Mouse (Mus musculus) heart, embryonic 15.5 days (tissue): Measurements from ENCODE around the gene Chic1. TPM values are rescaled to one million over a fixed set of nuclear protein-coding genes. Genes with fewer than 3 reads are reported as not detected.

ENCODE experiments used
- ATAC-seq: fragments of 200-750 bp; cut with Nextera tagmentation; replicated peaks from 2 replicates; pipeline ENCODE4 v1.8.0; 2017; ENCODE audit warnings: low read depth, moderate TSS enrichment; ENCODE audit not compliant: insufficient number of reproducible peaks, insufficient read depth, low FRiP score
- H3K27ac ChIP-seq: fragments of 300-500 bp; sonication (generic); 2 replicates; pipeline ENCODE4 v1.5.1; 2015; ENCODE audit warnings: mild to moderate bottlenecking, inconsistent platforms
- H3K27me3 ChIP-seq: fragments of 300-500 bp; sonication (generic); 2 replicates; pipeline ENCODE4 v1.6.1; 2015; ENCODE audit warnings: inconsistent platforms
- H3K36me3 ChIP-seq: fragments of 300-500 bp; sonication (generic); 2 replicates; pipeline ENCODE4 v1.6.1; 2015; ENCODE audit warnings: mild to moderate bottlenecking, inconsistent platforms
- H3K4me1 ChIP-seq: fragments of 300-500 bp; sonication (generic); replicated peaks from 2 replicates; pipeline ENCODE4 v1.6.1; 2015; ENCODE audit warnings: inconsistent platforms
- H3K4me2 ChIP-seq: fragments of 300-500 bp; sonication (generic); 2 replicates; pipeline ENCODE4 v1.6.1; 2015; ENCODE audit warnings: inconsistent platforms, mild to moderate bottlenecking, moderate library complexity
- H3K4me3 ChIP-seq: fragments of 300-500 bp; sonication (generic); 2 replicates; pipeline ENCODE4 v1.5.1; 2015; ENCODE audit warnings: mild to moderate bottlenecking, inconsistent platforms
- H3K9ac ChIP-seq: fragments of 300-500 bp; sonication (generic); 2 replicates; pipeline ENCODE4 v1.6.1; 2015; ENCODE audit warnings: mild to moderate bottlenecking, inconsistent platforms
- H3K9me3 ChIP-seq: fragments of 300-500 bp; sonication (generic); replicated peaks from 2 replicates; pipeline ENCODE4 v1.6.1; 2016; ENCODE audit warnings: inconsistent platforms
- WGBS: fragments of 180-500 bp; shearing (Covaris S2); methylation state at CpG from one replicate; pipeline ENCODE4 v1.1.7; 2015; ENCODE audit warnings: mixed read lengths; 5-methylcytosine and 5-hydroxymethylcytosine counted together
- polyA plus RNA-seq: library from polyadenylated mRNA; unstranded; fragments of >200 nt; fragmentation: Nextera tagmentation; extraction: Ambion mirVana; gene quantifications from 2 replicates; pipeline ENCODE4 v1.2.1, GENCODE M21; 2015

The Chic1 gene
- polyA plus RNA-seq, 1 experiment from 2014 or later: 2.0 TPM

DNA sequence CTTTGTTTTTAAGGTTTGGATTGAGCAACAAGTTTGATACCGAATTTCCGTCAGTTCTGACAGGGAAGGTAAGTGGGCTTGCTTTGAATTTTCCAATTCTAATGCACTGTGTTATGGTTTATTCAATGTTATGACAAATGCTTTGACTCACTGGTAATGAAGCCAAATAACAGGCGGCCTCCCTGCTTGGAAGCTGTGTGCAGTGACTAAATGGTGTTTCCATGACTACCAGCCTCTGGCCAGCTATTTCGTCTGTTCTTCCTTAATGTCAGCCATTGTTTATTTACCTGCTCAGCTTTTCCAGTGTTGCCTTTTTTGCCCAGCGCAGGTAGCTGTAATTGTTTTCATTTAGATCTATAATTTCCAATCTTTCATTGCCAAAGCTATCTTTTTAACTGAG lies 9.9 kb downstream of the Chic1 start:
- H3K4me2 ChIP-seq: no peak overlapping the region
- no peak for ATAC-seq
- no peak overlapping the region for H3K9ac ChIP-seq
- WGBS: 70% methylated on average over 5 of the region's 5 CpGs
- peaks cover 22% of the 10 kb centered on the region for H3K27me3 ChIP-seq
- H3K27ac ChIP-seq: no peak overlapping the region
- no peaks in the 10 kb centered on the region for H3K4me1 ChIP-seq
- H3K4me3 ChIP-seq: no peak overlapping the region
- no peaks in the 10 kb centered on the region for H3K36me3 ChIP-seq
- no peaks in the 10 kb centered on the region for H3K9me3 ChIP-seq

DNA sequence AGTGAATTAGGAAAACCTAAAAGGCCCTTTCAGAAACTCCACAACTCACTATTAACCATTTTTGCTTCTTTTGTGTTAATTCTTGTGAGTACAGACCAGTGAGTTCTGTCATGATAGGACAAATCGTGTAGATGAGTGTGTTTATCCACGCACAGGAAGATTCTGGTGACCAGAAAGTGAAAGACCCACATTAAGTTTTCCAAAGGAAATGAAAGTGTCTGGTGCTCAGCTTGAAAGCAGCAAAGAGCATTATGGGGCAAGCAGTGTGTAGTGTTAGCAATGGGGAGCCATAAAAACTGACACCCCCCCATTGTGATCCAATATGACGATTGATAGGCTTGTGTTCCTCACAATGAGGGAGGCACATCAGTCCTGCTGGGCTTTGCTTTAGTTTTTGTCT lies 12.4 kb downstream of the Chic1 start:
- peaks cover 20% of the 10 kb centered on the region for H3K27me3 ChIP-seq
- WGBS: 78% methylated on average over 3 of the region's 3 CpGs
- H3K36me3 ChIP-seq: no peaks in the 10 kb centered on the region
- no peak overlapping the region for H3K4me2 ChIP-seq
- no peak overlapping the region for H3K4me3 ChIP-seq
- no peak for ATAC-seq
- no peak overlapping the region for H3K27ac ChIP-seq
- H3K9me3 ChIP-seq: no peaks in the 10 kb centered on the region
- no peaks in the 10 kb centered on the region for H3K4me1 ChIP-seq
- no peak overlapping the region for H3K9ac ChIP-seq

DNA sequence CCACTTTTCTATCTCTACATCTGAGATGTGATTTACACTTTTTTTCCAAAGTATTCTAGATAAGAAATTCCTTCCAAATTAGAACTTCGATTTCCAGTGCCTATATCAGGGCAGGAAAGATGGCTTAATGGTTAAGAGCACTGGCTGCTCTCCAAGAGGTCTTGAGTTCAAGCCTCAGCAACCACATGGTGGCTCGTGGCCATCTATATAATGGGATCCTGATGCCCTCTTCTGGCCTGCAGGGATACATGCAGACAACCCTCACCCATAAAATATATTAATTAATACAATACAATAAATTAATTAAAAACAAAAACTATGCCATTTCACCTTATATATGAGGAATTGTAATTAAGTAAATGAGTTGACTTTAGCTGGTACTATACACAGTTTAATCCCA lies 14.9 kb downstream of the Chic1 start:
- no peak for ATAC-seq
- Histone ChIP-seq H3K36me3 (no peaks in the 10 kb centered on the region), H3K4me1 (no peaks in the 10 kb centered on the region), H3K27me3 (peaks cover 31% of the 10 kb centered on the region), H3K9ac (no peak overlapping the region), H3K9me3 (no peaks in the 10 kb centered on the region), H3K27ac (no peak overlapping the region), H3K4me3 (no peak overlapping the region), H3K4me2 (no peak overlapping the region)
- WGBS: 68% methylated on average over 2 of the region's 2 CpGs

DNA sequence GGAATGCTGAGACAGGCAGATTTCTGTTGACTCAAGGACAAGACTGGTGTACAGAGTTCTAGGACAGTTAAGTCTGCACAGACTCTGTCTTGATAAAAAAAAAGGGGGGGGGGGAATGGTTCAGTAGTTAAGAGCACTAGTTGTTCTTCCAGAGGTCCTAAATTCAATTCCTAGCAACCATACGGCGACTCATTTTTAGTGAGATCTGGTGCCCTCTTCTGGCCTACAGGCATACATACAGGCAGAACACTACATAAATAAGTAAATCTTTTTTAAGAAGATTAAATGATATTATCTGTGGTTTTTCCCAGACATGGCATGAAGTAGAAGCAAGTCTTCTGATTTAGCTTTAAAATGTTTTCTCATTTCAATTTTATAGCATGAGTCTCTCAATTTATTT lies 15.4 kb downstream of the Chic1 start:
- H3K4me3 ChIP-seq: no peak overlapping the region
- H3K9me3 ChIP-seq: no peaks in the 10 kb centered on the region
- WGBS: 33% methylated on average over 2 of the region's 2 CpGs
- H3K27ac ChIP-seq: no peak overlapping the region
- no peak for ATAC-seq
- H3K4me1 ChIP-seq: no peaks in the 10 kb centered on the region
- H3K27me3 ChIP-seq: peaks cover 31% of the 10 kb centered on the region
- no peak overlapping the region for H3K9ac ChIP-seq
- no peak overlapping the region for H3K4me2 ChIP-seq
- no peaks in the 10 kb centered on the region for H3K36me3 ChIP-seq

DNA sequence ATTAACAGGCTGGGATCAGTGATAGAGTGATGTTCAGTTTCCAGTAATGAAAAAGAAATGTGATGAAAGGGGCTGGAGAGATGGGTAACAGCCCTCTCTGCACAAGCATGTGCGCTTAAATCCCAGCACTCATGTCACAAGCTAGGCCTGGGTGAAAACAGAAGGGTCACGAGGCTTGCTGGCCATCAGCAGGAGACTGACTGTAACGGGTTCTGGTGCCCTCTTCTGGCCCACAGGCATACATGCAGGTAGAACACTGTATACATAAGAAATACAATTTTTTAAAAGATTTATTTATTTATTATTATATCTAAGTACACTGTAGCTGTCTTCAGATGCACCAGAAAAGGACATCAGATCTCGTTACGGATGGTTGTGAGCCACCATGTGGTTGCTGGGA lies 18.0 kb downstream of the Chic1 start:
- no peak overlapping the region for H3K4me2 ChIP-seq
- H3K9ac ChIP-seq: no peak overlapping the region
- H3K27me3 ChIP-seq: peaks cover 39% of the 10 kb centered on the region
- no peak for ATAC-seq
- H3K9me3 ChIP-seq: no peaks in the 10 kb centered on the region
- H3K4me3 ChIP-seq: no peak overlapping the region
- no peak overlapping the region for H3K27ac ChIP-seq
- no peaks in the 10 kb centered on the region for H3K4me1 ChIP-seq
- 54% methylated on average over 5 of the region's 5 CpGs for WGBS
- H3K36me3 ChIP-seq: no peaks in the 10 kb centered on the region

DNA sequence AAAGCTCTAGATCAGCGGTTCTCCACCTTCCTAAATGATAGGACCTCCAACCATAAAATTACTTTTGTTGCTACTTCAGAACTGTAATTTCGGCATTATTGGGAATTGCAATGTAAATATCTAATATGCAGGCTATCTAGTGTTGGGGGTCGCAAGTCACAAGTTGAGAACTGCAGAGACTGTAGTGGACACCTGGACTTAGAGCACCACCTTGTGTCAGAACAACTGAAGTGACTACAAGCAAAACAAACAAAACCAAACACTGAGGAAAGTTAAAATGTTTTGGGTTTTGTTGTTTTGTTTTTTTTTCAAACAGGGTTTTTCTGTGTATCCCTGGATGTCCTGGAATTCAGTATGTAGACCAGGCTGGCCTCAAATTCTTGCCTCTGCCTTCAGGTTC lies 28.3 kb downstream of the Chic1 start:
- ATAC-seq: no peak

DNA sequence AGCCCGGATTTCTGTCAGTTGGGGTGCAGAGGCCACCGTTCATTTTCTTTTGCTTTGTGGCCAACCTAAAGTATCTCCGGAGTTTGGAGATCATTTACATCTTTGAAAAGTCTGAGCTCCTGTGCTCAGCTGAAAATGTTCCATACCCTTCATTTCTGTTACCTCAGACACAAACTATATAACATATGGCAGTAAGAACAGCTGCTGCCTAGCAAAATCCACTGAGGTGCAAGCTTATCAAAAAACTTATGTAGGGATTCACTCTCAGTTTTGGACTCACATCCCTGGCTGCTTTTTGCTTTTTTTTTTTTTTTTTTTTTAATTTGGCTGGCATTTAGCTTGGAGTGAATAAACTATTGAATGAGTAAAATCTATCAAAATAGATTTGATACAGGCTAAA lies 31.9 kb downstream of the Chic1 start:
- Histone ChIP-seq H3K9me3 (no peaks in the 10 kb centered on the region), H3K9ac (no peak overlapping the region), H3K27ac (no peak overlapping the region), H3K36me3 (no peaks in the 10 kb centered on the region), H3K4me1 (no peaks in the 10 kb centered on the region), H3K27me3 (peaks cover 35% of the 10 kb centered on the region), H3K4me3 (no peak overlapping the region), H3K4me2 (no peak overlapping the region)
- no peak for ATAC-seq
- WGBS: 88% methylated on average over 3 of the region's 3 CpGs

More for the DNA sequence above, 28.3 kb downstream of the Chic1 start:
- no peak overlapping the region for H3K4me3 ChIP-seq
- no peaks in the 10 kb centered on the region for H3K9me3 ChIP-seq
- no peak overlapping the region for H3K4me2 ChIP-seq
- no peaks in the 10 kb centered on the region for H3K4me1 ChIP-seq
- peaks cover 42% of the 10 kb centered on the region for H3K27me3 ChIP-seq
- WGBS: 73% methylated on average over 3 of the region's 3 CpGs
- H3K36me3 ChIP-seq: no peaks in the 10 kb centered on the region
- H3K27ac ChIP-seq: no peak overlapping the region
- H3K9ac ChIP-seq: no peak overlapping the region

DNA sequence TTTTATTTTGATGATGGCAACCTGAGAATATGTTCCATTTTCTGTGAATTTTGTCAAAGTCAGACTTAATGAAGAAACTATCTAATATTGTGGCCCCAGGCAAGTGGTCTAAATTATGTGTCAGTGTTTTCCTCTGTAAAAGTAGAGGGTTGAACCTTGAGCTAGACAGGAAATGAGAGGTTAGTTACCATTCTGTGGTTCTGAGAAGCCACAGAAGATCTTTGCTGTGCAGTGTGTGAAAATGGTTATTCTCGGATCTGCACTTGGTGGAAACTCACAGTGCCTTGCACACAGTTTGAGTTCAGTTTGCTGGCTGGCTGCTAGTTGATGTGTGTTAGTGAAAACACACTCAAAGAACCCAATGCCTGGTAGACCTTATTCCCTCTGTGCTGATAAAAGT lies 37.6 kb downstream of the Chic1 start:
- ATAC-seq: no peak
- WGBS: 78% methylated on average over 1 of the region's 1 CpGs
- H3K9ac ChIP-seq: no peak overlapping the region

DNA sequence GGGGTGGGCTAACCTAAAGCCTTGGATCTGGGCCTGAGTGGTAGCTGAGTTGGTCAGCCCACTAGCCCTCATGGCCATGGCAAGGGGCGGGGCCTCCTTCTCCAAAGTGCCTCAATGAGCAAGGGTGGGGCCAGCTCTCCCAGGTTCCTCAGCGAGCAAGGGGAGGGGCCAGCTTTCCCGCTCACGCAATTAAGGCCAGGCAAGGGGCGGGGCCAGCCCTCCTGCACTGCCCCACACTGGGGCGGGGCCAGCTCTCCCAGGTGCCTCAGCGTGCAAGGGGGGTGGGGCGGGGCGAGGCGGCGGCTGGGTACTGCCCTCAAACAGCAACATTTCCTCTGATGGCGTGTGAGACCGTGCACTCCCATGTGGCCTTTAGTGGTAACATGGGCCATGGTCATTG lies 48.7 kb downstream of the Chic1 start:
- no peak for ATAC-seq
- WGBS: 36% methylated on average over 13 of the region's 13 CpGs
- H3K4me2 ChIP-seq: no peak overlapping the region
- no peaks in the 10 kb centered on the region for H3K9me3 ChIP-seq
- no peak overlapping the region for H3K9ac ChIP-seq
- no peak overlapping the region for H3K27ac ChIP-seq
- H3K36me3 ChIP-seq: no peaks in the 10 kb centered on the region
- peaks cover 43% of the 10 kb centered on the region for H3K27me3 ChIP-seq
- H3K4me1 ChIP-seq: no peaks in the 10 kb centered on the region
- H3K4me3 ChIP-seq: no peak overlapping the region

More for the DNA sequence above, 37.6 kb downstream of the Chic1 start:
- Histone ChIP-seq H3K4me3 (no peak overlapping the region), H3K9me3 (no peaks in the 10 kb centered on the region), H3K27ac (no peak overlapping the region), H3K4me1 (no peaks in the 10 kb centered on the region), H3K27me3 (peaks cover 41% of the 10 kb centered on the region), H3K4me2 (no peak overlapping the region), H3K36me3 (no peaks in the 10 kb centered on the region)

DNA sequence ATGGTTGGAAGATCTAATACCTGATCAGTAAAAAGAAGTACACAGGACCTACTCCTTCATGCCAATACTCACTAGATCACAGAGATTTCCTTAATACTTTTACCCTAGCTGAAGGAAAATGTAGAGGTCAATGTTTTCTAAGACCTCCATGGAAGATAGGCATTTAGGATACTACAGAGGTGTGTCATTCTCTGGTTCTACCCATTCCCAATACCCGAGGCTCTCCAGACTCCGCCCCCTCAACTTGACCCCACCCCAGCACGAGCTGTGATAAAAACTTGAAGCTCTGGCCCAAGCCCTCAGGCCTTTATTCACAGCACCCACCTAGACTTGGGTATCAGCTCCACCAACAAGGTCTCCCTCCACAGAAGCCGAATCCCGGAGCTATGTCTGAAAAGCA lies 57.9 kb downstream of the Chic1 start, which contains the start of gene Tsx:
Tsx (plus strand) TSS at position 301 of the 400 bp plus-strand sequence.
- no peak within 1 kb of the TSS for H3K9ac ChIP-seq
- no peaks in the 10 kb centered on the region for H3K9me3 ChIP-seq
- WGBS: 75% methylated on average over 5 of the region's 5 CpGs
- H3K27me3 ChIP-seq: peaks cover 61% of the 10 kb centered on the region
- no peaks in the 10 kb centered on the region for H3K4me1 ChIP-seq
- H3K4me3 ChIP-seq: no peak within 1 kb of the TSS
- ATAC-seq: no peak
- no peak within 1 kb of the TSS for H3K4me2 ChIP-seq
- H3K27ac ChIP-seq: no peak within 1 kb of the TSS
- H3K36me3 ChIP-seq: no peaks in the 10 kb centered on the region

DNA sequence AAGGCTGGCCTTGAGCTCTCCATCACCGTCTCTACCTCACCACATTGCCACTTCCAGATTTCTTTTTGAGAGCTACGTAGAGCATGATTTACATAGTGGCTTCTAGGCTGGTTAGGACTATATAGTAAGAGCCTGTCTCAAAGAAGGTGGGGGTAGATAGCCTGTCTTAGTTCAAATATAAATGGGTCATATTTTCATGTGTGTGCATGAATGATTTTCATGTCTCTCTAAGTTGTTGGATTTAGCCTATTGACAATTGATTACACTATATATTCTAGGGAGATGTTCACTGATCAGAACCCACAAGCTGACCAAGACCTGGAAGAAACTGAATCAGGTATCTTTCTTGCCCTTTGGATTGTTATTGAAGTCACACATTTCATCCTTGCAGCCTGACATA lies 65.4 kb downstream of the Chic1 start, which contains the start of gene Gm26992:
Gm26992 (plus strand) TSS at position 301 of the 400 bp plus-strand sequence.
- Histone ChIP-seq H3K4me3 (no peak within 1 kb of the TSS), H3K4me1 (no peaks in the 10 kb centered on the region), H3K9ac (no peak within 1 kb of the TSS), H3K9me3 (no peaks in the 10 kb centered on the region), H3K4me2 (no peak within 1 kb of the TSS), H3K36me3 (no peaks in the 10 kb centered on the region), H3K27ac (no peak within 1 kb of the TSS), H3K27me3 (peaks cover 47% of the 10 kb centered on the region)
- no peak for ATAC-seq
- 69% methylated on average over 2 of the region's 2 CpGs for WGBS

DNA sequence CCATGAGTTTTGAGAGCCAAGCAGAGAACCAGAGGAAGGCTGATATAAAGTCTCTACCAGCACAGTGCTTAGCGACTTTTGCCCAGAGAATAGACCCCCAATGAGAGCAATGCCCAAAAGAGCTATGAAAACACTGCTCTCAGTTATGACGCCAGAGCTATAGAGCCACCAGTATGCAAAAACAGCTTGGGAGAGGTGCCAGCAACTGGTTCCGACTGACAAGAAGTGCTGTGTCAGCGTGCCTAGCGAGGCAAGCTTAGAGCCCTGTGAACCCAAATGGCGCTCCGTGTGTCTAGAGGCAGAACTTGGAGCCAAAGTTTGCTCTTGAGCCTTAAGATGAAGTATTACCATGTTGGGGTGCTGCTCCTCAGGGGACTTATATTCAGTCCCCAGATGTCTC lies 71.4 kb downstream of the Chic1 start:
- no peak overlapping the region for H3K27ac ChIP-seq
- no peaks in the 10 kb centered on the region for H3K4me1 ChIP-seq
- H3K27me3 ChIP-seq: peaks cover 35% of the 10 kb centered on the region
- no peak overlapping the region for H3K4me2 ChIP-seq
- H3K4me3 ChIP-seq: no peak overlapping the region
- no peaks in the 10 kb centered on the region for H3K9me3 ChIP-seq
- 66% methylated on average over 7 of the region's 7 CpGs for WGBS
- no peaks in the 10 kb centered on the region for H3K36me3 ChIP-seq
- H3K9ac ChIP-seq: no peak overlapping the region
- ATAC-seq: no peak
